Mouse (Mus musculus): ENCODE data around the gene Unc5c. TPM values are rescaled to one million over a fixed set of nuclear protein-coding genes. Genes with fewer than 3 reads are reported as not detected.

Gene Unc5c
- total RNA-seq, 1 experiment from 2014 or later = 2.8 TPM

GRCm38 (mm10) chr3:141778411-141778919 is 313.4 kb downstream of the Unc5c start:
- no peak for ATAC-seq (replicated peaks; ENCODE audit: insufficient number of reproducible peaks, low FRiP score, low TSS enrichment, poor library complexity, severe bottlenecking)

DNA sequence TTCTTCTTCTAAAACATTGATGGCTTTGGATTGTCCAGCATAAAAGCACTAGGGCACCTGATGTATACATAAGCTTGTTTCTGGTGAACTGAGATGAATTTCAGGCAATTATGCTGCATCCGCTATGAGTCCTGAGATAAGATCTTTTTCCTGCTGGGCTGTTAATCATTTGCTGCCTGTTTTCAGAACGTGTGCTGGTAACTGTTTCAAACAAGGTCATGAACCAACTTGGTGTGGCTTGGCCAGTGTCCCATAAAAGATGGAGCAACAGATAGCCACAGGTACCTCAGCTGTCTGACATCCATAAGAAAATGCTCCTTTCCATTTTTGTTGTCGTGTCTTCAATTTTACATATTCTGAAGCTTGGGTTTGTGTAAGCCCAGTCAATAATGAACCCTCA is 314.2 kb downstream of the Unc5c start:
- no peak for ATAC-seq (replicated peaks; ENCODE audit: insufficient number of reproducible peaks, low FRiP score, low TSS enrichment, poor library complexity, severe bottlenecking)

DNA sequence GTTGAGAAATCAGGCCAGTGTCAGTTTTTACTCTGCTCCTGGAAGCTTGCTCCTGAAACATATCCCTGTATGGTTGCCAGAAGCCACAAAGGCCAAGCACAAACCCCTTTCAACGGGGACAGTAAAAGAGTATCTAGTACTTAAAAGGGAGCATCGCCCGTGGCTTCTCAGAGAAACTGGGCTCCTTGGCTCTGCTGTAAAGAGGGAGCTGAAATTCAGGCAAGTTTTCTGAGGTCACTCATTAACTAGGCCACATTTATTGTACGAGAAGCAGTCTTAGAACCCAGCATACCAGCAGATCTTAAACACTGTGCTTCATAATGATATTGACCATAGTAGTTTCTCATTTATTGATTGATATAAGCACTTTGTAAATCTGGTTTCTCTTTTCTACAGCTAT is 317.5 kb downstream of the Unc5c start:
- no peak for ATAC-seq (replicated peaks; ENCODE audit: insufficient number of reproducible peaks, low FRiP score, low TSS enrichment, poor library complexity, severe bottlenecking)

GRCm38 (mm10) chr3:141791026-141791780 is 326.2 kb downstream of the Unc5c start:
- ATAC-seq (replicated peaks; ENCODE audit: insufficient number of reproducible peaks, low FRiP score, low TSS enrichment, poor library complexity, severe bottlenecking) = no peak

DNA sequence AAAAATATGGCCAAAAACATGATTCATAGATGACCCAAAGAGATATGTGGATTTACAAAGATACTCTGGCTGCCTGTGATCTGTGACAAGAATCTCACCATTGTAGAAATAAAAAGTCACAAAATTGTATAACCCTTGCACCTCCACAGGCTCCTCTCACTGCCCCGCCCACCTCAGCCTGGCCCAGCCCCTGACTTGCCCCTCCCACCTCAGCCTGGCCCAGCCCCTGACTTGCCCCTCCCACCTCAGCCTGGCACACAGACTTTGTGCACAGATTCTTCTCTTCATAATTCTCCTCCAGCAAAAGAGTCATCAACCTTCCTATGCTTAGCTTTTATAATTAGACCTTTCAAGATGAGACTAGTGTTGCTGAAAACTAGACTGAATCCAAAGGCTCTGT is 327.1 kb downstream of the Unc5c start:
- no peak for ATAC-seq (replicated peaks; ENCODE audit: insufficient number of reproducible peaks, low FRiP score, low TSS enrichment, poor library complexity, severe bottlenecking)

DNA sequence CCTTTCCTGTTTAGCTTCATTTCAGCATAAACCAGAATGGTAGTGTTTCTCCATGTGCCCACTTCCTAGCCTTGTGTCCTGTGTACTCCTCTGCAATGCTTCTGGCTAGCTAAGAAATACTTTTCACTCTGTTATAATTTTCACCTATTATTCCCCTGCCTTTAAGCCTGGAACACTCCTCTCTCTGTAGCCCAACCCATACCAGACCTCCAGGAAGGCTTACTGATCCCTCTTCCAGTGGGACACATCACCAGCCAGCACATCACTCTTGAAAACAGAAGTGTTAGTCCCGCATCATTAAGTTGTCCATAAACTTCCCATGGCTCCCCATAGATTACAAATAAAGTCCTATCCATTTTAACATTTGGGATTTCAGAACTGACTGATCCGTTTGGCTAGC is 328.7 kb downstream of the Unc5c start:
- ATAC-seq (replicated peaks; ENCODE audit: insufficient number of reproducible peaks, low FRiP score, low TSS enrichment, poor library complexity, severe bottlenecking) = no peak

DNA sequence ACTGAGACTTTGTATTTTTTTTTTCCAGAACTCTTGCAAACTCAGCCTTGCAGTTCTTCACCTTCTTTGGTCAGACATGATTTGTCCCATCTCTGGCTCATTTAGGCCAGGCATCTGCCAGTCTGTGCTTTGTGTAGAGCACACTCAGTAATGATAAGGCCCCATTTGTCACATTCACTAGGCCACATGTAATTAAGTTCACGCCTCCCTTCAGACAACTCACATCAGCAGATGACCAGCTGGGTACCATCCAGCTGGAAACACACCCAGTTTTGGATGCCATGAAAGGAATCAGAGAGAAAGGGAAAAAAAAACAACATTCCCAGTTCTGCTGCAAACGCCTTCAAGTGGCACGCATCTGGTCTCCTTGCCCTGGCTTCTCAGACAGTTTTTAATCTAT is 329.4 kb downstream of the Unc5c start:
- no peak for ATAC-seq (replicated peaks; ENCODE audit: insufficient number of reproducible peaks, low FRiP score, low TSS enrichment, poor library complexity, severe bottlenecking)

DNA sequence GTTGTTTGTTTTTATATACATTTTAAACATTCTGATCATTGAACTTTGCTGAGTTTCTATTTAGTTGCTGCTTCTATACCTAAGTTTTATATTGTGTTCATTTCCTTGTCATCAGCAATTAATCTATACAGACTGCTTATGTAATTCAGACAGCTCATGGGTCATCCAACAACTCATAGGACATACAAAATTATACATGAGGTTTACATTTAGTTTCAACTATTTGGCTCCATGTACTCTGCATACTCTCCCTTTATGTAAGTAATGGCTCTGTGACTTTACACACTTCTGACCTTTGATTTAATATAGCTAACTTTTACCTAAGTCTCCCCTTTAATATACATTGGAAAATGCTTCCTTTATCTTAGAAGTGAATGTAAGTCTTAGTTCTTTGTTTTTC is 332.4 kb downstream of the Unc5c start:
- ATAC-seq (replicated peaks; ENCODE audit: insufficient number of reproducible peaks, low FRiP score, low TSS enrichment, poor library complexity, severe bottlenecking) = no peak

GRCm38 (mm10) chr3:141797789-141798188 is 332.8 kb downstream of the Unc5c start:
- ATAC-seq (replicated peaks; ENCODE audit: insufficient number of reproducible peaks, low FRiP score, low TSS enrichment, poor library complexity, severe bottlenecking) = no peak

GRCm38 (mm10) chr3:141804133-141804532 is 339.1 kb downstream of the Unc5c start:
- no peak for ATAC-seq (replicated peaks; ENCODE audit: insufficient number of reproducible peaks, low FRiP score, low TSS enrichment, poor library complexity, severe bottlenecking)

- no peak for ATAC-seq (replicated peaks; ENCODE audit: insufficient number of reproducible peaks, low FRiP score, low TSS enrichment, poor library complexity, severe bottlenecking)
Measured at GRCm38 (mm10) chr3:141809581-141809980, 344.6 kb downstream of the Unc5c start.

DNA sequence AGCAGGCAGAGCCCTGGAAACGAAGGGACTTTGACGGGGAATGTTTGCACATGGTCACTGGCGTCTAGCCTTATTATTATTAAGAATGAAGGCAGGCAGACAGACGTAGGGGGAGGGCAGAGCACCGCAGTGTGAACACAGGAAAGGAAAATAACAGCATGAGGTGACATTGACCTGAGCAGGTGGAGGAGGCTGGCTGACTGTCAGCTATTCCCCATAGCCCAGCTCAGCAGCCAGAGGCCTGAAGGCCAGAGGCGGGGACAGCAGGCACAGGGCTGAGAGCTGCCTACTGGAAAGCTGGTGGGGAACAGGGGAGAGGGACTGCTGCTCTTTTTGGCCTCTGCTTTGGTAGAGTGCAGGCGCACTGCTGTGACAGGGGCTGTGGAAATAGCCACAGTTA is 345.9 kb downstream of the Unc5c start:
- ATAC-seq (replicated peaks; ENCODE audit: insufficient number of reproducible peaks, low FRiP score, low TSS enrichment, poor library complexity, severe bottlenecking) = no peak

- no peak for ATAC-seq (replicated peaks; ENCODE audit: insufficient number of reproducible peaks, low FRiP score, low TSS enrichment, poor library complexity, severe bottlenecking)
Measured at GRCm38 (mm10) chr3:141811348-141811747, 346.3 kb downstream of the Unc5c start.

GRCm38 (mm10) chr3:141814776-141815175 is 349.8 kb downstream of the Unc5c start:
- ATAC-seq (replicated peaks; ENCODE audit: insufficient number of reproducible peaks, low FRiP score, low TSS enrichment, poor library complexity, severe bottlenecking) = no peak

DNA sequence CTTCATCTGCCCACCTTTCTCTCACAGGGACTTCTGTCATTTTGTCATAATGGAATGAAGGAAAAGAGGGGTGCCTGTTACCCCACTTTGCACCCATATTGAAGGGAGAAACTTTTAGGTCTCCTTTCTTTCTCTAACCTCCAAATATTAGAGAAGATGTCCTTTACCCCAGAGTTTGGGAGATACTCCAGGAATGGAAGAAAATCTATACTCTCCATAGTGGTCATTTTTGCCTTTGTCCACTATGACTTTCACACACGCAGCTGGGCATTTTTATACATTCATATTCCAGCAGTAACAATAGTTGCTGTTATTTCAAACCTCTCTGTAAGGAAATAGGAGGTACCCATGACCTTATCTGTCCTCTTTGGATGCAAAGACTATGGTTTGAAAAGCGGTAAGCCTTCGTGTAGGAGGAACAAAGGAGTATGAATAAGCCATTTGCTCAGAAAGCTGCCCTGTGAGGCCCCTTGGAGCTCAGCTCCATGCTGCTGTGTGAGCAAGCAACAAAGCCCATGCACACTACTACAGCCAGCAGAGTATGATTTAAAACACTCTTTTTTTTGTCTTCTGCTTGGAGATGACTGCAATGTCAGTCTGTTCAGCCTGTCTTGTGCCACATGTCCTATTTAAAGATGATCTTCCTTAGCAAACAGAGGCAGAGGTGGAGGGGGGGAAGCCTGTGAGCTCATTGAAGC is 353.7 kb downstream of the Unc5c start:
- no peak for ATAC-seq (replicated peaks; ENCODE audit: insufficient number of reproducible peaks, low FRiP score, low TSS enrichment, poor library complexity, severe bottlenecking)

- ATAC-seq (replicated peaks; ENCODE audit: insufficient number of reproducible peaks, low FRiP score, low TSS enrichment, poor library complexity, severe bottlenecking) = no peak
Measured at GRCm38 (mm10) chr3:141819331-141819941, 354.4 kb downstream of the Unc5c start.

GRCm38 (mm10) chr3:141828301-141828700 is 363.3 kb downstream of the Unc5c start:
- ATAC-seq (replicated peaks; ENCODE audit: insufficient number of reproducible peaks, low FRiP score, low TSS enrichment, poor library complexity, severe bottlenecking) = no peak

- no peak for ATAC-seq (replicated peaks; ENCODE audit: insufficient number of reproducible peaks, low FRiP score, low TSS enrichment, poor library complexity, severe bottlenecking)
Measured at GRCm38 (mm10) chr3:141831135-141831534, 366.1 kb downstream of the Unc5c start.

- no peak for ATAC-seq (replicated peaks; ENCODE audit: insufficient number of reproducible peaks, low FRiP score, low TSS enrichment, poor library complexity, severe bottlenecking)
Measured at GRCm38 (mm10) chr3:141838864-141839263, 373.8 kb downstream of the Unc5c start.

- no peak for ATAC-seq (replicated peaks; ENCODE audit: insufficient number of reproducible peaks, low FRiP score, low TSS enrichment, poor library complexity, severe bottlenecking)
Measured at GRCm38 (mm10) chr3:141849206-141849605, 384.2 kb downstream of the Unc5c start.
